Mouse (Mus musculus): ENCODE results near the gene H2-M10.3.

DNA sequence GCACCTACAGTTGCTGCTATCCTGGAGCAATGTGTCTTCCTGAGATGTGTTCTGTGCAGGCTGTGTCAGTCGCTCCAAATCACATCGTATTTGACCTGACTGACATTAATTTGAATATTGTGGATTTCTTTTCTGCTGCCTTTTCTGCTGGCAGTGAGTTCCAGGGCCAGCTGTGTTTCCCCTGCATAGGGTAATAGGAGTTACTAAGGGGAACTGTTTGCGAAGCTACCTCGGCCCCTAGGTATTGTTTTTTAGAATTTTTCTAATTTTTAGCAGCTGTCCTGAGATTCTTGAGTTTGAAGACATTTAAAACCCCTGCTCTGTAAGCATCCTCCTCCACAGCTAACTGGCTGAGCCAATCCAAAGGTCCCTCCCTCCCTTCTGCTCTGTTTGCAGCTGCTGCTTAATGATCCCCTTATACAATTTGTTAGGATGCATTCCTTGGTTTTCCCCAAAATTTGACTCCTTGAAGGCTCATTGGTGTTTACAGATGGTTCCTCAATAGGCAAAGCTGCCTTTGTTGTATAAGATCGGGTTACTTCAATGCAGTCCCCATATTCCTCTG, 52.4 kb downstream of the H2-M10.3 start:
- TF ChIP-seq CTCF (IDR thresholded peaks at IDR 0.05) (no peak), POLR2A (IDR thresholded peaks at IDR 0.05; ENCODE audit: insufficient read depth, low read depth, low read length) (no peak)

Data from heart, adult 2 months (tissue).